Mouse (Mus musculus): ENCODE results near the gene Ift52.
A peak's percentile ranks its signal among the peaks of the same experiment; 100 is the strongest.
"Not testable (repeated sequence)": the region's sequence is repeated elsewhere in the genome, so short reads cannot be mapped to it uniquely, and the experiment has no call there.

Ift52 gene

GRCm38 (mm10) chr2:163031289-163031688 is 14.1 kb downstream of the Ift52 start:
- DNase-seq (ENCODE audit: extremely low spot score, low spot score): no peak

- DNase-seq (ENCODE audit: extremely low spot score, low spot score): no peak
Observed at GRCm38 (mm10) chr2:163031757-163032156, 14.6 kb downstream of the Ift52 start.

- no peak for DNase-seq (ENCODE audit: extremely low spot score, low spot score)
Observed at GRCm38 (mm10) chr2:163032622-163033021, 15.5 kb downstream of the Ift52 start.

- no peak for DNase-seq (ENCODE audit: extremely low spot score, low spot score)
Observed at GRCm38 (mm10) chr2:163039940-163040339, 22.8 kb downstream of the Ift52 start.

DNA sequence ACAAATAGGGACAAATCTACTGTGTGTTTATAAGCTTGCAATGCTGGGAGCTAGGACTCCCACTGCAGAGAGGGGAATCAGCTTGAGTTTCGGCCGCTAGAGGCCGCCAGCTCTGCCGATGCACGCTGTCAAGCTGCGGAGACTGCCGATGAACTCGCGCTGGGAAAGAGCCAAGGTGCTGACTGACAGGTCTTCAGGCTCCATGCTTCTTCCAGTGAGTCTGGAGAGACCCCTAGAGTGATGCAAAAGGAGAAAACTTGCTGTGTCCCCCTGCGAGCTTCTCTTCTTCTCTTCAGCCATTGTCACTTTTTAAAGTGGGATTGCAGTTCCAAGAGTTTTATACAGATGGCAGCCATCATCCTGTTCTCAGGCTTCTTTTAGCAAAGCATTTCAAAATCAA is 31.0 kb downstream of the Ift52 start:
- DNase-seq (ENCODE audit: extremely low spot score, low spot score): peak; percentile 67

DNA sequence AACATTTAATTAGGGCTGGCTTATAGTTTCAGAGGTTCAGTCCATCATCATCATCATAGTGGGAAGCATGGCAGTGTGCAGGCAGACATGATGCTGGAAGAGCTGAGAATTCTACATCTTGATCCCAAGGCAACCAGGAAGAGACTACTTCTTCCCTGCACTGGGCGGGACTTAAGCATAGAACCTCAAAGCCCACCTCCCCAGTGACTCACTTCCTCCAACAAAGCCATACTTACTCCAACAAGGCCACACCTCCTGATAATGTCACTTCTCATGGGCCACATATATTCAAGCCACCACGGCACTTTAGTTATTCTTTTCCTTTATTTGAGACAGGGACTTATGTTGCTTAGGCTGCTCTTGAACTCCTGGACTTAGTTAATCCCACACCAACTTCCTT is 32.0 kb downstream of the Ift52 start:
- no peak for DNase-seq (ENCODE audit: extremely low spot score, low spot score)

- no peak for DNase-seq (ENCODE audit: extremely low spot score, low spot score)
Observed at GRCm38 (mm10) chr2:163051691-163052090, 34.5 kb downstream of the Ift52 start.

- DNase-seq (ENCODE audit: extremely low spot score, low spot score): no peak
Observed at GRCm38 (mm10) chr2:163052101-163052500, 34.9 kb downstream of the Ift52 start.

DNA sequence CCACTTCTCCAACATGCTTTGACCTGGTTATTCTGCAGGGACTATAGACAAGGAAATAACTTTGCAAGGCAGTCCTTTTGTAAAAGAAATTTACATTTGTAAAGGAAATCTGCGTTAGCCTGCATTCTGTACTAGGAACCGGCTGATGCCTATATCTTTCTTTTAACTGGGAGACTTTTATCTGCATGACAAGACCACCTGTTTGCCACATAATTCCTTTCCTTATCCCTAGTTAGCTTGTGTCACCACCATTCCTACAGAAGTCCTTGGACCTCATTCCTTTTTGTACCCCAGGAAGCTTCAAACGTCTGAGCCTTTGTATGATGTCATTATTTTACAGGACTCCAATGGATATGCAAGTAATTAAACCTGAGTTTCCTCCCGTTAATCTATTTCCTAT is 35.7 kb downstream of the Ift52 start:
- no peak for DNase-seq (ENCODE audit: extremely low spot score, low spot score)

DNA sequence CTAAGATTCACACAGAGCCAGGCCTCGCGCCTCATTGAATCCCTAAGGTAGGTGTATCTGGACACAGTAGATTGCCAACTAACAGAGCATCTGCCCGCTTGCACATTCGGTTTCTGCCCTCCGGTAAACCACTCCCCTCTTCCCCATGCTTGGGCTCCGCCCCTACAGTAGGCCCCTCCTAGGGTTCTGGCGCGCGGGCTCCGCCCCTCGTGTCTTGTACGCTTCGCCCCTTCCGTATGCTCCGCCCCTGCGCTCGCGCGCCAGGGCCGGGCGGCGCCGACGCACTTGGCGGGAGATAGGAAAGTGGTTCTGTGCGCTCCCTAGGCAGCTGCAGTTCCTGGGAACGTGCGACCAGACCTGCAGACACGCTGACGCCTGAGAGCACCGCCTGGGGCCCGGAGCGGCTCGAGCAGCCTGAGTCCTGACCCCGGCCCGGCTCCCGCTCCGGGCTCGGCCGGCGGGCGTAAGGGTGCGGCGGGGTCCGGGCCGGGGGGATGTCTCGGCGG is 37.2 kb downstream of the Ift52 start, which contains the start of gene Mybl2:
Mybl2 (plus strand) TSS at position 353 of the 506 bp plus-strand sequence.
- peak; percentile 91 for DNase-seq (ENCODE audit: extremely low spot score, low spot score)

- DNase-seq (ENCODE audit: extremely low spot score, low spot score): peak; percentile 73
Observed at GRCm38 (mm10) chr2:163054891-163055494, 37.8 kb downstream of the Ift52 start.

GRCm38 (mm10) chr2:163055715-163056114 is 38.6 kb downstream of the Ift52 start:
- no peak for DNase-seq (ENCODE audit: extremely low spot score, low spot score)

GRCm38 (mm10) chr2:163056584-163056983 is 39.4 kb downstream of the Ift52 start:
- no peak for DNase-seq (ENCODE audit: extremely low spot score, low spot score)

- DNase-seq (ENCODE audit: extremely low spot score, low spot score): not testable (repeated sequence)
Observed at GRCm38 (mm10) chr2:163058981-163059380, 41.8 kb downstream of the Ift52 start.

GRCm38 (mm10) chr2:163060630-163061029 is 43.5 kb downstream of the Ift52 start:
- no peak for DNase-seq (ENCODE audit: extremely low spot score, low spot score)

- DNase-seq (ENCODE audit: extremely low spot score, low spot score): no peak
Observed at GRCm38 (mm10) chr2:163061203-163062118, 44.3 kb downstream of the Ift52 start.

- no peak for DNase-seq (ENCODE audit: extremely low spot score, low spot score)
Observed at GRCm38 (mm10) chr2:163062119-163062508, 45.0 kb downstream of the Ift52 start.

DNA sequence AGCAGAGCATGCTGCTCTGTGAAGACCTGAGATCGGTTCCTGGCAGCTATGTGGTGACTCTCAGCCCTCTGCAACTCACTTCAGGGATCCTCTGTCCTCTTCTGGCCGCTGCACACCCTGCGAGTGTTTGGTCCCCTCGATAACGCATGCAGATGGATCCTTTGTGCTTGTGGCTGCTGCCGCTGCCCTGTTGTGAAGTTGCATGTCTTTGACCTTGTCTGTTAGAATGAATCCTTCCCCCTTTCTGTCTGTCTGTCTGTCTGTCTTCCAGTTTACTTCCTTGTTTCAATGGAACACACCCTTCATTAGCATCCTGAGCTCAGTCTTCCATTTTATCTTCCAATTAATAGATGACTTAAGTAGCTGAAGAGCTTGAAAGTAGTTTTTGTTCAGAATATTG is 49.2 kb downstream of the Ift52 start:
- DNase-seq (ENCODE audit: extremely low spot score, low spot score): no peak

- no peak for DNase-seq (ENCODE audit: extremely low spot score, low spot score)
Observed at GRCm38 (mm10) chr2:163067233-163067632, 50.1 kb downstream of the Ift52 start.

GRCm38 (mm10) chr2:163070213-163070612 is 53.1 kb downstream of the Ift52 start:
- no peak for DNase-seq (ENCODE audit: extremely low spot score, low spot score)

- DNase-seq (ENCODE audit: extremely low spot score, low spot score): no peak
Observed at GRCm38 (mm10) chr2:163071590-163071989, 54.4 kb downstream of the Ift52 start.

- DNase-seq (ENCODE audit: extremely low spot score, low spot score): no peak
Observed at GRCm38 (mm10) chr2:163073023-163073757, 56.0 kb downstream of the Ift52 start.

All from neural tube, embryonic 10.5 days (tissue).